Mouse (Mus musculus) layer of hippocampus, adult 18-20 months (tissue): ENCODE measurements at regions not wholly inside any gene's neighbourhood (a gene's known extent, or its start where the extent isn't known, plus 50 kb on each side); places are given as distances from the start of the nearest gene placed in this dataset.

Experiments
- DNase-seq, 2 experiments: peaks; one replicate each; pipeline ENCODE4 v3.0.0; 2022; ENCODE audit warnings: low spot score in 2 of 2

DNA sequence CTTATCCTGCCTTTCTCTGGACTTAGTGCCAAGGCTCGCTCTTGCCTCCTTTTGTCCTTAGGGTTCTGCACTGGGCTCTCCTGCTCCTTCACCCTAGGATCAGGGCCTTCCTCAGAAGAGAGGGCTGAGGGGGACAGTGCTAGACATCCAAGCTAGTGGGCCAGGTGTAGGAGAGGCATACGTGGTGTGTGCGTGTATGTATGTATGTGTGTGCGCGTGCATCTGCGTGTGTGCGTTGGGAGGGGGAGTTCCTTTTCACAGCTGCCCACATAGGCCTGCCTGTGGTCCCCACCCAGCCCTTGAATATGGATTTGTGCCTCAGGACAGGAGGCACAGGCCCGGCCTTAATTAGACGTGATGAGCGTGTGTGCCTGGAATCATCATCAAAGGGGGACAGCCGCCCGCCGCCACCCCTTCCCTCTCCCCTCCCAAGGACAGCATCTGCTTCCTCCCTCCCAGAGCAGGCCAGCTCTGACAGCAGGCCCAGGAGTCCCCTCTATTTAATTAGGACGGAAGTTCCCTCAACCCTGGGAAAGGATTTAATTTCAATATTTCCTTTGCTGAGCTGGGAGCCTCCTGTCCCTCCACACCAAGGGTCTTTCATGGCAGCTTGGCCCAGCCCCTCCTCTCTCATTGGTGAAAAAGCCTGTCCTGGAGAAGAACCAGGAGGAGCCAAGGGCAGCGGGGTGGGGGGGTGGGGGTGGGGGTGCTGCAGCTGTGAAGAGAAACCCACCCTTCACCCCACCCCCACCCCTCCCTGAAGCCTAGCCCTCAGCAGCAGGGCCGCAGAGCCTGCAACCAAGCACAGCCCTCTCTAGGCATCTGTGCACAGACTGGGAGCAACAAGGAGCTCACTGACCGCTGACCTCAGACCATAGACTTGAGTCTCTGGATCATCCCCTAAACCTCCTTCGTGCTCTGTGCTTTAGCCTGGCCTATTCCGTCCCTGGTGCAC is 155.8 kb upstream of the A530016L24Rik start:
- DNase-seq: no peak

DNA sequence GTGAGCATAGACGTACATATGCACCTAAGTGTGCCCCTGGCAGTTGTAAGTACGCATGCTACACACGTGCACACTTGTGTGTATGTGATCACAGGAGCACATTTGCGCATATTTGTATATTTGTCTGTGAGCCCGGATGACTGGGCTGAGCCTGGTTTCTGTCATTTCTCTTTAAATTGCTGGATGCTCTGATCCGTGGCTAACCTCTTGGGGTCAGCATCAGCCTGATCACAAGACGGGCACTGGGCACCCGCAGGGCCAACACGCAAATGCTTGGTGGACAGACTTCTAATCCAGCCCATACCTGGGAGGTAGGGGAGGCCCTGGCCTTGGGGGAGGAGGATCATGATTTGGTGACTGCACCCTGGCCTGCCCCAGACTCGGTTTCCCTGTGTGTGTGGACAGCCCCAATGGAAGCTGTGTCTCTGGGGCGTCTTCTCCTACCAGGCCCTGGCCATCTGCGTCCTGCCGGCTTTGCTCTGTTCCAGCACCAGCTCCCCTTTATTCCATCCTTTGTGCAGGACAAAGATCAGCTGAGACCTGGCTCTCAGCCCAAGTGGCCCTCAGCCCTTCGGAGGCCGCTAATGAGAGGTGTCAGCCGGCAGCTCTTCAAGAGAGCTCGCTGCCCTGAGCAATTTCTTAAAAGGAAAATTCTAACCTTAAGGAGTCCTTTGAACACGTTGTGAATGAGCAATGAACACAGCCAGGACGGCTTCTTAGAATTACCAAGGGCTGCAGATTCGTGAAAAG is 155.0 kb upstream of the A530016L24Rik start:
- DNase-seq: no peak

- DNase-seq: peak in 1 of 2 experiments; percentile 14
These were observed 153.6 kb upstream of the A530016L24Rik start for GRCm38 (mm10) chr12:112335641-112336040.

DNA sequence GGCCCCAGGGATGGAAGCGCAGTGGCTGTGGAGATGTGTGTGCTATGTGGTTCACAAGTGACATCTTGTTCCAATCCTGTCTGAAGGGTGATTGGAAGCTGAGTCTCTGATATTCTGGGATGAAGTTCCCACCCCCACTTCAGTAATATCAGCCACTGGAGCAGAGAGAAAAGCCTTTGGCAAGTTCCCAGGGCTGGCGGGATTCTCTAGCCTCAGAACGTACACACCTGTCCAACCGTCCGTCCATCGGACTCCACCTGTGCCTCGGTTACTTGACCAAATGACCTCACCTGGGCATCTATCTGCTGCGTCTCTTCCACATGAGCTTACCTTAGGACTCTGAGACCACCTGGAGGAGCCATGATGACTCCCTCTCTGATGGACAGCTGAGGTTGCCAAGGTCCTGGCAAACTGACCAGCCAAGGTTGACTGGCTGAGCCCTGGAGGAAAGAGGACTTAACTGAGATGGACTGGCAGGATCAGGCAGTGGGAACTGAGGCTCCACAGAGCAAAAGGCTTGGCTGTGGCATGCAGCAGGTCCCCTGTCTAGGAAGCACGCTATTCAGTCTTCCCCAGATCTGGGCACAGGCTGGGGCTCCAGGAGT is 152.5 kb upstream of the A530016L24Rik start:
- DNase-seq: no peak

- DNase-seq: no peak
These were observed 151.8 kb upstream of the A530016L24Rik start for GRCm38 (mm10) chr12:112337443-112337842.

DNA sequence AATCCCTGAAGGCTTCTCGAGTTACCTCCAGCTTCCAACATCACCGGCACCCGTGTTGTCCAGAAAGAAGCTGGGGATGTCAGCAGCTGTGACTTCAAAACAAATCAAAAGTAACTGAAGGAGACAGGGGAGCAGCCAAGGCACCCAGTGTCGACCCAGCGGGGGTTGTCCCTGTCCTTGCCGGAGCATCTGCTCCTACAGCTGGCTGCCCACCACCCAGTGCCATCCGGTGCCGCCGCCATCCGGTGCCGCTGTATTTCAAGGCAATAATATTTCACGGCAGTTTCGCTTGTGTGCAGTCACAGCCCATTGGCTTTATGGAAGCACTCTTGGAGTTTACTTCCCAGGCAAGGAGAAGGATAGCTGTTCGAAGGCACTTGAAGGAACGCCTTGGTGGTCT is 150.3 kb upstream of the A530016L24Rik start:
- no peak for DNase-seq

- DNase-seq: peak in 1 of 2 experiments; percentile 19
These were observed 149.6 kb upstream of the A530016L24Rik start for GRCm38 (mm10) chr12:112339481-112340179.

DNA sequence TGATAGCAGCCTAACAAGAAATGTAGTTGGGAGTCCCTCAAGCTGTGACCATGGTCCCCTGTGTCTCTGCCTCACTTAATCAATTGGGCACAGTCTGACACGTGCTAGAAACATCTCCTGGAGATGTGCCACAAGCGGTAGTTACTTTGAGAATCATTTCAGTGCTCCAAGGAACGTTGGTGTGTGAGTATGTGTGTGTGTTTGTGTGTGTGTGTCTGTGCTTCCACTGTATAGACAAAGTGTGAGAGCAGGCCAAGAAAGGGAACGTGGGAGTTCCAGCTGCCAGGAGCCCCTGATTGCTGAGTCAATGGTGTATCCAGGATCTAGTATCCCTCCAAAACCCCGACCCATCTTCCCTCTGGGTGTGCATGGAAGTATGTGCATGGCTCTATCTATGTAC is 149.0 kb upstream of the A530016L24Rik start:
- peak in 1 of 2 experiments; percentile 11 for DNase-seq

DNA sequence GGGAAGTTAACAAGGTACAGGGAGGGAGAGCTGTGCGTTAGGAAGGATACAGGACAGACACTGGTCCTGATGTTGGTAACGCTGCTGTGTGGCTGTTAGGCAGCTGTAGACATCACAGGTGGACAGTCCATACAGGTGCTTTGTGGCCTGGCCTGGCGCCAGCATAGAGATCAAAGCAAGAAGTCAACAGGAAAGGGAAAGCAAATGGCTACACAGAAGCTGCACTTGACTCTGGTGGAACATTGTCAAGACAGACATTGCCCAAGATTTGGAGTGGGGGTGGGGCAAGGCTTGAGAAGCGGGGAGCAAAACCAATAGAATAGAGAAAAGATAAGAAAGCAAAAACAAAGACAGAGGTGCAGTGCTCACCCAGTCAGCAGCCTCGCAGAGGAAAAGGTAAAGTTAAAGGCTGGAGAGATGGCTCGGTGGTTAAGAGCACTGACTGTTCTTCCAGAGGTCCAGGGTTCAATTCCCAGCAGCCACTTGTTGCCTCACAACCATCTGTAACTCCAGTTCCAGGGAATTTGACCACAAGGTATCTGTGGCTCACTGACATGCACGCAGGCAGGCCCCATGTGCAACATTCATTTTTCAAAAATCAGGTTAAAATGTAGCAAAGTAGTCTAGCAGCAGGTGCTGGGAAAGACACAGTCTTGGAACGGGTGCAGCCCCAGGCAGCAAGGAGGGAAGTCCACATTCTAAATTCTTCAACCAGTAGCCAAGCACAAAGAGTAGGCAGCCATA is 147.3 kb upstream of the A530016L24Rik start:
- DNase-seq: no peak

DNA sequence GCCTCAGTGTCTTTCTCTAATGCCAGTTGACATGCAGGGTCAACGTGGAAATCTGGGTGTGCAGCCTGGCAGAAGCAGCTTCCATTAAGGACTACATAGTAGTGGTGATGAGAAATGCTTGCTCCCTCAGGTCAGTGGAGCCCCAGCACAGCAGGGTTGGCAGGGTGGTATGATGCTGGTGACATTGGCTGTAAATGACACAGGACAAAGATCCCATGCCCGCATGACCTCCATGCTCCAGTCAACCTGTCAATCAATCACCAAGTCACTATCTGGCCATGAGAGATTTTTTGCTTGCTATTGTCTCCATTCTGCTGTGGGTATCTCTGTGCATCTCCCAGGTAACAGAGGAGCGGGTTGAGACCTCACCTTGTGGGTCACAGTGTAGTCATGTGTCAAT is 146.2 kb upstream of the A530016L24Rik start:
- no peak for DNase-seq

- peak in 1 of 2 experiments; percentile 28 for DNase-seq
These were observed 145.0 kb upstream of the A530016L24Rik start for GRCm38 (mm10) chr12:112344285-112344684.

DNA sequence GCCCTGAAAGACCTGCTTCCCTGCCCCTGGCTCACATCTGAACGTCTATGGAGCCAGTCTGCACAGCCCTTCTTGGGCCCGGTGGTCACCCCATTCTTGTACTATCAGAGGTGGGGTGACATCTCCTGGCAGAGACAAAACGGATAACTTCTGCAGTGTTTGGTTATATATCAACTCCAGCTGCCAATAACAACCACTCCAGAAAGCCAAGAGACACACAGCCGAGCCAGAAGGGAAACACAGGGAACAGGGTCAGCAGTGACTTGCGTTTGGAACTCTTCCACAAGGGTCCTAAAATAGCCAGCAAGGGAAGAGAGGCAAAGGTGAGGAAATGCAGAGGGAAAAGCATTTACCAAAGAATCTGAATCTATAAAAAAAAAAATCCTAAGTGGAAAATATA is 143.5 kb upstream of the A530016L24Rik start:
- DNase-seq: no peak

GRCm38 (mm10) chr12:112348116-112348515 is 141.1 kb upstream of the A530016L24Rik start:
- DNase-seq: no peak

- peak in 1 of 2 experiments; percentile 20 for DNase-seq
These were observed 139.5 kb upstream of the A530016L24Rik start for GRCm38 (mm10) chr12:112349676-112350318.

DNA sequence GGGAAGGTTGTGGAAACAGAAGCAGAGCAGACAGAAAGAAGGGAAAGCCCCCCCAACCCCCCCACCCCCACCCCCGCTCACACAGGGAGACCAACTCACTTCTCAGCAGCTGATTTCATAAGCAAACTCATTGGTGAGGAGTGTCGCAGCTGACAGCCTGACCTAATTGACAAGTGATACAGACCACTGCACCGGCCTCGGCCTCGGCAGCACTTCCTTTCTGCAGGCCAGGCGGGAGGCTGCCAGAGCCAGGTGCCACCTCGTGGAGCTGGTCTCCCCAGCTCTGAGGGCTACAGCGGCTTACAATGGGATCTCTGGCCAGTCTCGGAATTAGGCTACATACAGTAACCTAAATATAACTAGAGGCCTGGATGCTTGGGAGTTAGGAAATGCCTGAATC is 138.5 kb upstream of the A530016L24Rik start:
- DNase-seq: no peak

GRCm38 (mm10) chr12:112363349-112363748 is 125.9 kb upstream of the A530016L24Rik start:
- no peak for DNase-seq

GRCm38 (mm10) chr12:112367221-112367620 is 122.0 kb upstream of the A530016L24Rik start:
- no peak for DNase-seq

GRCm38 (mm10) chr12:112368112-112368511 is 121.1 kb upstream of the A530016L24Rik start:
- DNase-seq: no peak

DNA sequence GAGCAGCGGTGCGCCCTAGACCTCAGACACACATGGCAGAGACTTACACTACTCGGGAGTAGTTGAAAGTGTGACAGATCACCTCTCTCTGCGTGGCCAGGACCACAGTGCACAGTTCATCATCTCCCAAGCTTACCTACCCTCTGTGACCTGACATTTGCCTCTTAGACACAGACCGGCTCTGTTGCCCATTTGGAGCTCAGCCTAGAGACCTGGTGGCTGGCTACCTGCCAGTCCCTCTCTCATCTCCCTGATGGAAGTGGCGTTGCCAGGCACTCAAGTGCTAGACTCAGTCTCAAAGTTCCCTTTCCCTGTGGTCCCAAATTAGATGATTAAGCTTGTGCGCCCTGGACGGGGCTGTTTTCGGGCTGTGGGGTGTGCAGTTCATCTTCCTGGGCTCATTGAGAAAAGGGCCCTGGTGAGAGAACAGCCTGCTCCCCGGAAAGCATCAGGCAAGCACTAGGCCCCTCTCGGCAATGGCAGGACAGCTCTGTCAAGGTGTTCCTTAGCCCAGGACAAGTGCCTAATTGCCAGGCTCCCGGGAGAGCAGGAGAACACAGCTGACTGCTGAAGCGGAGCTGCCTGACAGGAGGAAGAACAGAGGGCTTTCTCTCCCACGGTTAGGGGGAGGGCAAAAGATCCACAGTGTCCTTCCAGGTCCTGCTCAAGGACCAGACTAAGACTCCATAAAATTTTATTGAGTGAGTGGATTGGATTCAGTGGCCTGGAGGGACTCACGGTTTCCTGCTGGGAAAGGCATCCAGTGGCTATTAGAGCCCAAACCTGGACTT is 119.5 kb upstream of the A530016L24Rik start:
- DNase-seq: no peak
